In genomic region chr7:109168716-109169115, GRCm38 (mm10) we compare ENCODE assay signal across 13 mouse cellular contexts. TPM values are rescaled to one million over a fixed set of nuclear protein-coding genes. Genes with fewer than 3 reads are reported as not detected.
DNase-seq lines count a peak whose midpoint lies in the region; ATAC-seq lines count a peak whose summit lies in the region.
"Had no signal": no experiment of that assay in that cellular context is flagged by ENCODE, and none has a peak within 500 bp of the region (broad histone marks: within the 10 kb centered on the region; RNA-seq: fewer than 3 reads in every experiment).

No protein-coding gene starts in this region.

- intact Hi-C loops in heart, postnatal 14 days (cut with DNase I) = no loop called here

- H3K4me1 ChIP-seq in heart, embryonic 15.5 days (replicated peaks) = peaks cover 14% of the 10 kb centered on the region
- peaks cover 80% of the 10 kb centered on the region for H3K4me1 ChIP-seq in forebrain, embryonic 13.5 days
- H3K4me1 ChIP-seq in limb, embryonic 10.5 days = peaks cover 68% of the 10 kb centered on the region
- H3K4me1 ChIP-seq in neural tube, embryonic 14.5 days (ENCODE audit: control insufficient read depth, insufficient read depth, low read length) = 0 out of 2 replicates have a peak, but pooled peaks cover 6% of the 10 kb centered on the region

- ATAC-seq in heart, embryonic 15.5 days (replicated peaks; ENCODE audit: insufficient number of reproducible peaks, insufficient read depth, low FRiP score, low read depth) = no peak
- no peak for ATAC-seq in forebrain, embryonic 13.5 days
- ATAC-seq in neural tube, embryonic 14.5 days (ENCODE audit: low read depth) = no peak

- peaks cover 71% of the 10 kb centered on the region for H3K27me3 ChIP-seq in heart, embryonic 15.5 days
- peaks cover 50% of the 10 kb centered on the region for H3K27me3 ChIP-seq in forebrain, embryonic 13.5 days
- H3K27me3 ChIP-seq in limb, embryonic 10.5 days (ENCODE audit: low read depth, poor library complexity, severe bottlenecking) = peaks cover 52% of the 10 kb centered on the region
- H3K27me3 ChIP-seq in neural tube, embryonic 14.5 days (ENCODE audit: control insufficient read depth, insufficient read depth, low read length) = peaks cover 12% of the 10 kb centered on the region

- peak overlapping the region; percentile 96; the same call in 1 of the 2 replicates for H3K4me2 ChIP-seq in heart, embryonic 15.5 days
- peak overlapping the region; percentile 89 for H3K4me2 ChIP-seq in forebrain, embryonic 13.5 days
- peak overlapping the region; percentile 96 for H3K4me2 ChIP-seq in neural tube, embryonic 14.5 days (ENCODE audit: low read depth, low read length)

- no peak for DNase-seq in heart, postnatal 14 days
- no peak for DNase-seq in limb, embryonic 10.5 days (ENCODE audit: low spot score)
- no peak for DNase-seq in layer of hippocampus, postnatal 25 days (ENCODE audit: extremely low spot score in 1 of 2, low spot score in 1 of 2)
- DNase-seq in testis, postnatal 14 days (ENCODE audit: low spot score) = no peak
- DNase-seq in lung, postnatal 14 days = no peak
- DNase-seq: adrenal gland, adult 8-10 months; liver had no signal

- no peak overlapping the region for H3K9ac ChIP-seq in heart, embryonic 15.5 days
- peak overlapping the region; percentile 74 for H3K9ac ChIP-seq in forebrain, embryonic 13.5 days
- H3K9ac ChIP-seq in neural tube, embryonic 14.5 days (replicated peaks; ENCODE audit: low read depth, low read length) = no peak overlapping the region

- H3K27ac ChIP-seq in heart, embryonic 15.5 days = no peak overlapping the region
- H3K27ac ChIP-seq in forebrain, embryonic 13.5 days = no peak overlapping the region
- 0 out of 2 replicates have a peak overlapping the region, but pooled peaks have one; percentile 91 for H3K27ac ChIP-seq in limb, embryonic 10.5 days
- no peak overlapping the region for H3K27ac ChIP-seq in neural tube, embryonic 14.5 days (ENCODE audit: low read depth, low read length)
- H3K27ac ChIP-seq: gastrocnemius, adult 2 months; heart, embryonic 13.5 days; intestine, embryonic 15.5 days had no signal

- H3K36me3 ChIP-seq in heart, embryonic 15.5 days = no peaks in the 10 kb centered on the region
- no peaks in the 10 kb centered on the region for H3K36me3 ChIP-seq in forebrain, embryonic 13.5 days (ENCODE audit: poor library complexity, severe bottlenecking)
- H3K36me3 ChIP-seq in limb, embryonic 10.5 days = peaks cover 14% of the 10 kb centered on the region; the same call in 1 of the 2 replicates
- no peaks in the 10 kb centered on the region for H3K36me3 ChIP-seq in neural tube, embryonic 14.5 days (ENCODE audit: control insufficient read depth, insufficient read depth, low read length)
- H3K36me3 ChIP-seq: heart, embryonic 13.5 days; intestine, embryonic 15.5 days had no signal

- WGBS in heart, embryonic 15.5 days = 87% methylated on average over 7 of the region's 7 CpGs
- WGBS in forebrain, embryonic 13.5 days = 90% methylated on average over 7 of the region's 7 CpGs
- WGBS in limb, embryonic 10.5 days = 92% methylated on average over 7 of the region's 7 CpGs
- WGBS in neural tube, embryonic 14.5 days = 93% methylated on average over 7 of the region's 7 CpGs

- H3K4me3 ChIP-seq in heart, embryonic 15.5 days = peak overlapping the region; percentile 53; the same call in 1 of the 2 replicates
- peak overlapping the region; percentile 62 for H3K4me3 ChIP-seq in forebrain, embryonic 13.5 days
- peak overlapping the region; percentile 70 for H3K4me3 ChIP-seq in limb, embryonic 10.5 days
- H3K4me3 ChIP-seq in neural tube, embryonic 14.5 days (ENCODE audit: low read depth, low read length) = peak overlapping the region; percentile 47; the same call in 1 of the 2 replicates

- H3K9me3 ChIP-seq in heart, embryonic 15.5 days (replicated peaks) = no peaks in the 10 kb centered on the region
- H3K9me3 ChIP-seq in forebrain, embryonic 13.5 days (replicated peaks) = no peaks in the 10 kb centered on the region
- H3K9me3 ChIP-seq in limb, embryonic 10.5 days (replicated peaks) = no peaks in the 10 kb centered on the region
- H3K9me3 ChIP-seq in neural tube, embryonic 14.5 days (ENCODE audit: control insufficient read depth, low read length) = no peaks in the 10 kb centered on the region
- H3K9me3 ChIP-seq: heart, embryonic 13.5 days; intestine, embryonic 15.5 days had no signal

RNA-seq across cellular contexts. Expression of gene Lmo1, which starts 6.3 kb away (rescaled TPM):
- polyA plus RNA-seq in heart, embryonic 15.5 days (2015; fragmentation: Nextera tagmentation; extraction: Ambion mirVana) = 2.4 and 4.3 TPM in 2 replicates
- total RNA-seq in heart, postnatal 14 days (2021) = 1 to 10 TPM; 1.8 to 2.6 TPM
- polyA plus RNA-seq in forebrain, embryonic 13.5 days (2015; fragmentation: Nextera tagmentation; extraction: Ambion mirVana) = 36.5 and 50.5 TPM in 2 replicates
- polyA plus RNA-seq in limb, embryonic 10.5 days (2016; fragmentation: Nextera tagmentation; extraction: Ambion mirVana) = 46.7 and 74.5 TPM in 2 replicates
- polyA plus RNA-seq in neural tube, embryonic 14.5 days (2014; fragmentation: Nextera tagmentation; extraction: Ambion mirVana) = 26.2 and 33.9 TPM in 2 replicates
- 10 to 100 TPM; 63.2 to 72.8 TPM for total RNA-seq in layer of hippocampus, postnatal 25 days (2021)
